Mouse (Mus musculus): ENCODE measurements around the gene Epm2aip1. TPM values are rescaled to one million over a fixed set of nuclear protein-coding genes. Genes with fewer than 3 reads are reported as not detected.

Epm2aip1 gene
- polyA plus RNA-seq (2011; ENCODE audit: insufficient read depth, insufficient read length, low read depth, missing spikeins) = 20.1 and 20.2 TPM in 2 replicates

GRCm38 (mm10) chr9:111271434-111272160, at the start of gene Epm2aip1, which contains the start of gene Mlh1:
TSS of gene Epm2aip1 (plus strand) at chr9:111271929.
TSS of gene Mlh1 (minus strand) at chr9:111271791.
- Histone ChIP-seq H3K27me3 (ENCODE audit: control insufficient read depth, insufficient read depth, low read length, poor library complexity, severe bottlenecking) (no peaks in the 10 kb centered on the region), H3K9ac (ENCODE audit: low read depth, poor library complexity, severe bottlenecking) (peak within 1 kb of the TSS; percentile 85), H3K9me3 (replicated peaks; ENCODE audit: control insufficient read depth, insufficient read depth, low read length, poor library complexity, severe bottlenecking) (peaks cover 9% of the 10 kb centered on the region), H3K27ac (ENCODE audit: insufficient read depth, low read length) (peak within 1 kb of the TSS; percentile 71), H3K4me1 (ENCODE audit: control insufficient read depth, insufficient read depth, low read length) (no peaks in the 10 kb centered on the region), H3K4me3 (ENCODE audit: low read depth, low read length) (peak within 1 kb of the TSS; percentile 83), H3K36me3 (ENCODE audit: control insufficient read depth, insufficient read depth, low read length, poor library complexity, severe bottlenecking) (peaks cover 28% of the 10 kb centered on the region)
- peak; percentile 56 for TF ChIP-seq POLR2A (IDR thresholded peaks at IDR 0.05; ENCODE audit: insufficient read depth, low read length)
- no peak for TF ChIP-seq CTCF (IDR thresholded peaks at IDR 0.05; ENCODE audit: low read depth, low read length)

GRCm38 (mm10) chr9:111223406-111223805, 48.3 kb upstream of the Epm2aip1 start:
- Histone ChIP-seq H3K4me1 (ENCODE audit: control insufficient read depth, insufficient read depth, low read length) (no peaks in the 10 kb centered on the region), H3K9ac (ENCODE audit: low read depth, poor library complexity, severe bottlenecking) (no peak overlapping the region), H3K4me3 (ENCODE audit: low read depth, low read length) (no peak overlapping the region), H3K27ac (ENCODE audit: insufficient read depth, low read length) (no peak overlapping the region), H3K36me3 (ENCODE audit: control insufficient read depth, insufficient read depth, low read length, poor library complexity, severe bottlenecking) (peaks cover 14% of the 10 kb centered on the region), H3K9me3 (replicated peaks; ENCODE audit: control insufficient read depth, insufficient read depth, low read length, poor library complexity, severe bottlenecking) (no peaks in the 10 kb centered on the region), H3K27me3 (ENCODE audit: control insufficient read depth, insufficient read depth, low read length, poor library complexity, severe bottlenecking) (no peaks in the 10 kb centered on the region)
- TF ChIP-seq CTCF (IDR thresholded peaks at IDR 0.05; ENCODE audit: low read depth, low read length) (no peak), EP300 (IDR thresholded peaks at IDR 0.05; ENCODE audit: insufficient read depth, low read depth, low read length) (no peak), POLR2A (IDR thresholded peaks at IDR 0.05; ENCODE audit: insufficient read depth, low read length) (no peak)

- Histone ChIP-seq H3K4me1 (ENCODE audit: control insufficient read depth, insufficient read depth, low read length) (no peaks in the 10 kb centered on the region), H3K4me3 (ENCODE audit: low read depth, low read length) (no peak overlapping the region), H3K36me3 (ENCODE audit: control insufficient read depth, insufficient read depth, low read length, poor library complexity, severe bottlenecking) (peaks cover 39% of the 10 kb centered on the region)
Measured at GRCm38 (mm10) chr9:111228446-111228845, 43.3 kb upstream of the Epm2aip1 start.

DNA sequence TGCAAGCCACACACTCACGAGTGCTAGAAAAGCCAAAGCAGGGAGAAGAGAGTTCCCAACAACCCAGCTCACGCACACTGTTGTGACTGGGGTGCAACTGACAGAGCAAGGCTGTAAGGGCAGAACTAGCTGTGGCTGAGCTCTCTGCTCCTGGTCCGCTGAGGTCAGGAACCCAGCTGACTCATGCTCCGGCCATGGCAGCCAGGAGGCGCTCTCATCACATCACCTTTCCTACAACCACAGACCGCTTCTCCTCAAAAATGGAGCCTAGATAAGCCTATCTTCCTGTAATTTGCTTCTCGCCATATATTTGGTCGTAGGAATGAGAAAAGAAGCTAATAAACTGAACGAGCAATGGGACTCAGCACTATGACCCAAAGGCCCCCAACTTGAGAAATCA, 37.0 kb upstream of the Epm2aip1 start:
- Histone ChIP-seq H3K27me3 (ENCODE audit: control insufficient read depth, insufficient read depth, low read length, poor library complexity, severe bottlenecking) (no peaks in the 10 kb centered on the region), H3K36me3 (ENCODE audit: control insufficient read depth, insufficient read depth, low read length, poor library complexity, severe bottlenecking) (peaks cover 44% of the 10 kb centered on the region)
- peak; percentile 78 for TF ChIP-seq CTCF (IDR thresholded peaks at IDR 0.05; ENCODE audit: low read depth, low read length)
- TF ChIP-seq EP300 (IDR thresholded peaks at IDR 0.05; ENCODE audit: insufficient read depth, low read depth, low read length) = no peak
- no peak for TF ChIP-seq POLR2A (IDR thresholded peaks at IDR 0.05; ENCODE audit: insufficient read depth, low read length)

More at GRCm38 (mm10) chr9:111228446-111228845, 43.3 kb upstream of the Epm2aip1 start:
- H3K9ac ChIP-seq (ENCODE audit: low read depth, poor library complexity, severe bottlenecking) = no peak overlapping the region
- no peaks in the 10 kb centered on the region for H3K27me3 ChIP-seq (ENCODE audit: control insufficient read depth, insufficient read depth, low read length, poor library complexity, severe bottlenecking)
- no peak overlapping the region for H3K27ac ChIP-seq (ENCODE audit: insufficient read depth, low read length)
- TF ChIP-seq POLR2A (IDR thresholded peaks at IDR 0.05; ENCODE audit: insufficient read depth, low read length) = no peak
- no peaks in the 10 kb centered on the region for H3K9me3 ChIP-seq (replicated peaks; ENCODE audit: control insufficient read depth, insufficient read depth, low read length, poor library complexity, severe bottlenecking)

DNA sequence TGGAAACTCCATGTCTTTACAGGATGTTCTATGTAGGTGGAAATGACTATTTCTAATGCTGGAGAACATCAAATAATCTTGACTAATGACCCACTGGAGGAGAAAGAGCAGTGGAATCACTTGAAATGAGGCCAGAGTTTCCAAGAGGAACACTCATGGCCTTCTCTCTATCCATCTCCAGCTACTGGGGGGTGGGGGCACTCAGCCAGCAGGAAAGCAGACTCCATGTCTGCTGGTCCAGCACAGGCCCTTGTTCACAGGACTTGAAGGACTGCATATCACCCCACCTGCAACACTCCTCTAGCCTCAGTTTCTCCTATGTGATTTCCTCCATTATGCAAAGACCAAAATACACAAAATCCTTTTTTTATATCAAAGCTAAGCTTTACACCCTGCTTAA, 34.0 kb upstream of the Epm2aip1 start:
- no peaks in the 10 kb centered on the region for H3K9me3 ChIP-seq (replicated peaks; ENCODE audit: control insufficient read depth, insufficient read depth, low read length, poor library complexity, severe bottlenecking)
- no peak for TF ChIP-seq CTCF (IDR thresholded peaks at IDR 0.05; ENCODE audit: low read depth, low read length)
- no peak for TF ChIP-seq EP300 (IDR thresholded peaks at IDR 0.05; ENCODE audit: insufficient read depth, low read depth, low read length)
- TF ChIP-seq POLR2A (IDR thresholded peaks at IDR 0.05; ENCODE audit: insufficient read depth, low read length) = no peak
- H3K9ac ChIP-seq (ENCODE audit: low read depth, poor library complexity, severe bottlenecking) = no peak overlapping the region
- H3K27ac ChIP-seq (ENCODE audit: insufficient read depth, low read length) = no peak overlapping the region
- no peaks in the 10 kb centered on the region for H3K27me3 ChIP-seq (ENCODE audit: control insufficient read depth, insufficient read depth, low read length, poor library complexity, severe bottlenecking)
- no peak overlapping the region for H3K4me3 ChIP-seq (ENCODE audit: low read depth, low read length)
- H3K36me3 ChIP-seq (ENCODE audit: control insufficient read depth, insufficient read depth, low read length, poor library complexity, severe bottlenecking) = peaks cover 51% of the 10 kb centered on the region
- no peaks in the 10 kb centered on the region for H3K4me1 ChIP-seq (ENCODE audit: control insufficient read depth, insufficient read depth, low read length)

More for the DNA sequence above, 37.0 kb upstream of the Epm2aip1 start:
- Histone ChIP-seq H3K27ac (ENCODE audit: insufficient read depth, low read length) (no peak overlapping the region), H3K9ac (ENCODE audit: low read depth, poor library complexity, severe bottlenecking) (no peak overlapping the region), H3K9me3 (replicated peaks; ENCODE audit: control insufficient read depth, insufficient read depth, low read length, poor library complexity, severe bottlenecking) (no peaks in the 10 kb centered on the region), H3K4me1 (ENCODE audit: control insufficient read depth, insufficient read depth, low read length) (no peaks in the 10 kb centered on the region), H3K4me3 (ENCODE audit: low read depth, low read length) (no peak overlapping the region)

- TF ChIP-seq EP300 (IDR thresholded peaks at IDR 0.05; ENCODE audit: insufficient read depth, low read depth, low read length) (no peak), POLR2A (IDR thresholded peaks at IDR 0.05; ENCODE audit: insufficient read depth, low read length) (no peak), CTCF (IDR thresholded peaks at IDR 0.05; ENCODE audit: low read depth, low read length) (no peak)
- H3K36me3 ChIP-seq (ENCODE audit: control insufficient read depth, insufficient read depth, low read length, poor library complexity, severe bottlenecking) = peaks cover 42% of the 10 kb centered on the region
Measured at GRCm38 (mm10) chr9:111239821-111240220, 31.9 kb upstream of the Epm2aip1 start.

More at GRCm38 (mm10) chr9:111239821-111240220, 31.9 kb upstream of the Epm2aip1 start:
- Histone ChIP-seq H3K9ac (ENCODE audit: low read depth, poor library complexity, severe bottlenecking) (no peak overlapping the region), H3K9me3 (replicated peaks; ENCODE audit: control insufficient read depth, insufficient read depth, low read length, poor library complexity, severe bottlenecking) (no peaks in the 10 kb centered on the region), H3K4me3 (ENCODE audit: low read depth, low read length) (no peak overlapping the region), H3K4me1 (ENCODE audit: control insufficient read depth, insufficient read depth, low read length) (peaks cover 4% of the 10 kb centered on the region), H3K27me3 (ENCODE audit: control insufficient read depth, insufficient read depth, low read length, poor library complexity, severe bottlenecking) (no peaks in the 10 kb centered on the region), H3K27ac (ENCODE audit: insufficient read depth, low read length) (no peak overlapping the region)

All from ES-Bruce4 (cell line).